Mouse (Mus musculus): ENCODE measurements around the gene Stab2. TPM values are rescaled to one million over a fixed set of nuclear protein-coding genes. Genes with fewer than 3 reads are reported as not detected.

The Stab2 gene
- total RNA-seq, 2 experiments from 2014 or later = 0.27 to 0.49 TPM

DNA sequence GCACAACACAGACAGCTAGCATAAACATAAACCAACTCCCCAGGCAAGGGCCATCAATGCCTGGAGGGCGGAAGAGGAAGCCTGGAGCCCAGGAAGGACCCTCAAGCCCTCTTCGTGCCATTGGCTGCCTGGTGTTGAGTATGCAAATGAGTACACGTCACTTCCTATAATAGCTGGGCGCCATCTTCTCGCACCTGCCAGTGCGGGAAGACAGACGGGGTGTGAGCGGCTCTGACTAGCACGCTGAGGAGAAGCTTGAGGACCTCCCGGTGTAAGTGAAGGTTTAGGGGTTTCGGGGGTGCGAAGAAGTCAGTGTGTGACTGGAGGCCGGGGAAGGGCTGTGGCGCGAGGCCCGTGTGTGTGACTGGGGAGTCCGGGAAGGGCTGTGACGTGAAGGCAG lies 99.3 kb downstream of the Stab2 start:
- no peak for DNase-seq (ENCODE audit: low spot score in 2 of 2)

DNA sequence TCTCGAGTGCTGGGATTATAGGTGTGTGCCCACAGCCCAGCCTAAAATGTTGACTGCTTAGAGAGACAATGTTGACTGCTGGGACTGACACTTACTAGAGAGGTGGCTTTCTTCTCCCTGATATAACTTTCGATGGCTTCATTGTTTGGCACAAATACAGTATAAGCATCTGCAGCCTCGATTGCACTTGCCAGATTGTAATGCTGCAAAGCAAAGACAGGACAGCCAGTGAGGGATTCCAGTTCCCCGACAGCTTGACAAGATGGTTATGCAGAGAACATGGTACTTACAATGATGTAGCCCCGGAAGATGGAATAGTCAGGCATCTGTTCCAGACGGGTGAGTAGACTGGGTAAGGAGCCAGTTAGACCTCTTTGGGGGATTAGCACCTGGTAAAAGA lies 100.8 kb downstream of the Stab2 start:
- no peak for DNase-seq (ENCODE audit: low spot score in 2 of 2)

- DNase-seq (ENCODE audit: low spot score in 2 of 2) = no peak
These were observed 112.3 kb downstream of the Stab2 start for GRCm38 (mm10) chr10:86895531-86895930.

- DNase-seq (ENCODE audit: low spot score in 2 of 2) = no peak
These were observed 116.8 kb downstream of the Stab2 start for GRCm38 (mm10) chr10:86891066-86891465.

- DNase-seq (ENCODE audit: low spot score in 2 of 2) = peak in 1 of 2 experiments; percentile 42
These were observed 117.5 kb downstream of the Stab2 start for GRCm38 (mm10) chr10:86890166-86890930.

DNA sequence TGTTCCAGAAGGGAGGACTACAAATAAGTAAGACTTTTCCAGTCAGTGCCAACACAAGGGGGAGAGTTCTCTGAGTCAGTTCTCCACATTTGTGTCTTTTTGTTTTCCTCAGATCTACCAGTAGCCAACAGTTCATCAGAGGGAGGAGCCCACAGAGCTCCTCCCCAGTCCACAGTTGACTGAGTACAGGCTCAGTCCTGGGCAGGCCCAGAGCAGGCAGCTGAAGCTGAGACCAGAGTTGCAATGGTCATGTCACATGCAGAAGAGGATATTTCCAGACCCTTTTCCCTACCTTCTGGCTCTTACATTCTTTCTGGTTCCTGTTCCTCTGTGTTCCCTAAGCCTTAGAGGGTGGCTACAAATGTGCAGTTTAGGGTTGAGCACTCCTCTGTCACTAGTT lies 118.4 kb downstream of the Stab2 start:
- no peak for DNase-seq (ENCODE audit: low spot score in 2 of 2)

DNA sequence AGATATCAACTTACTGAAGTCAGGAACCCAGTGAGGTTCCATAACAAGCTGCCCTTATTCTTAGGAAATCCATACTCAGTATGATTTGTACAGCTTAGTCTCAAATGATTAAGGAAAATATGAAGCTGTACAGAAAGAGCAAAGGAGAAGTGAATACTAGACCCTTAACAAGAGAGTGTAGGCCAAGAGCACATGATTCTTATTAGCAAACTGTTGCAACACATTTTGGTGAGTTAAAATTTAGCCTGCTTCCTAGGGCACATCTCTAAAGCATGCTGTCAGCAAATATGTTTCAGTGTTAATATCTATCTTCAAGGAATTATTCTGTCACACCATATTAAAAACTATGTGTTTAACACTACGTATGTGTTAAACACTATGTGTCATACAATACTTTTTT lies 121.4 kb downstream of the Stab2 start:
- DNase-seq (ENCODE audit: low spot score in 2 of 2) = no peak

DNA sequence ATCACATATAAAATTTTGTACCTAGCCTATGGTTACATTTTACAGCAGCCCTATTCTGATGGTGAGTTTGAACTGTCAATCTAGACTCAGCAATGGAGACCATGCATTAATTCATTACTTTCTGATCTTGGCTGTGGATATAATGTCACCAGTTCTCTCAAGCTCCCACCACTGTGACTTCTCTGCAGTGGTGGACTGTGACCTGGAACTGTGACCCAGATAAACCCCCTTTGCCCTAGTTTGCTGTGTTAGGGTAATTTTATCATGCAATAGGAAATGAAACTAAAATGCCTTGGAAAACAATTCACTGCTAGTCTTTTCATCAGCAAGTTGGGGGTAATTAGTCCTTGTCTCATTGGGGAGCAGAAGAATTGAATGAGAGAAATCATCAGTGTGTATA lies 126.4 kb downstream of the Stab2 start:
- no peak for DNase-seq (ENCODE audit: low spot score in 2 of 2)

GRCm38 (mm10) chr10:86880071-86880806 lies 127.6 kb downstream of the Stab2 start:
- DNase-seq (ENCODE audit: low spot score in 2 of 2) = peak in 1 of 2 experiments; percentile 45

GRCm38 (mm10) chr10:86878721-86879120 lies 129.1 kb downstream of the Stab2 start:
- no peak for DNase-seq (ENCODE audit: low spot score in 2 of 2)

- DNase-seq (ENCODE audit: low spot score in 2 of 2) = no peak
These were observed 135.2 kb downstream of the Stab2 start for GRCm38 (mm10) chr10:86872591-86872990.

GRCm38 (mm10) chr10:86872121-86872520 lies 135.7 kb downstream of the Stab2 start:
- DNase-seq (ENCODE audit: low spot score in 2 of 2) = no peak

GRCm38 (mm10) chr10:86863429-86863828 lies 144.4 kb downstream of the Stab2 start:
- DNase-seq (ENCODE audit: low spot score in 2 of 2) = no peak

- DNase-seq (ENCODE audit: low spot score in 2 of 2) = no peak
These were observed 145.3 kb downstream of the Stab2 start for GRCm38 (mm10) chr10:86862496-86862895.

- DNase-seq (ENCODE audit: low spot score in 2 of 2) = no peak
These were observed 147.4 kb downstream of the Stab2 start for GRCm38 (mm10) chr10:86860396-86860795.

DNA sequence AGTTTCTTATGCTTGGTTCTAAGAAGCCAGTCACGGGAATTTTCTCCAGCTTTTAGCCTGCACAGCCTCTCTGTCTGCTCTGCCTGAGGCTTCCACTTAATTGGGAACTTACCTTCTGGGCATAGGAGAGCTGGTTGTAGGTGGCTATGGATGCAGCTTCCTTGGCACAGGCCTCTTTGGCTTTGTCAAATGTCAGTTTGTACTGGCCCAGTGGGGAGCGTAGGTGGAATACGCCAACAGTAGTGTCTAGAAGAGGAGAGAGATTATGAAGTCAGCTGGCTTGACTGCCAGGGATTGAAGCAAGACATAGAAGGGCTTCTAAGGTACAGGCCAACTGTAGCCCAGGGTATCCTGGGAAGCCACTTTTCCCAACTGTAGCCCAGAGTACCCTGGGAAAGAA lies 154.4 kb downstream of the Stab2 start:
- DNase-seq (ENCODE audit: low spot score in 2 of 2) = no peak

DNA sequence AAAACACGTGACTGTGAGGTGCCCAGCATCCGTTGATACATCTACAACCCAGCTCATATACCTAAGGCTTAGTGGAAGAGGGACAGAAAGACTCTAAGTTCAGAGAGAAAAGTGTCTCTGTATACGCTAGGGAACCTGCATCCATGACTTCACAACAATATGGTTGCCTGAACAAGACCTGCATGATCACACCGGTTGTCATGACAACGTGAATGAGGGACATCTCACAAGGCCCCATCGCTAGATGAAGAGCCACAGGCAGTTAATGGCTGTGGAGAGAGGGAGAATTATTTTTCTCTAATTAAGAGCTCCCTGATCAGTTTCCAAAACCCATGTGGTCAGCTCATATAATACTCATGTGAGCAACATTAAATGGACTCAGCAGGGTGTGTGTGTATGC lies 155.7 kb downstream of the Stab2 start:
- DNase-seq (ENCODE audit: low spot score in 2 of 2) = no peak

GRCm38 (mm10) chr10:86849508-86849907 lies 158.3 kb downstream of the Stab2 start:
- no peak for DNase-seq (ENCODE audit: low spot score in 2 of 2)

DNA sequence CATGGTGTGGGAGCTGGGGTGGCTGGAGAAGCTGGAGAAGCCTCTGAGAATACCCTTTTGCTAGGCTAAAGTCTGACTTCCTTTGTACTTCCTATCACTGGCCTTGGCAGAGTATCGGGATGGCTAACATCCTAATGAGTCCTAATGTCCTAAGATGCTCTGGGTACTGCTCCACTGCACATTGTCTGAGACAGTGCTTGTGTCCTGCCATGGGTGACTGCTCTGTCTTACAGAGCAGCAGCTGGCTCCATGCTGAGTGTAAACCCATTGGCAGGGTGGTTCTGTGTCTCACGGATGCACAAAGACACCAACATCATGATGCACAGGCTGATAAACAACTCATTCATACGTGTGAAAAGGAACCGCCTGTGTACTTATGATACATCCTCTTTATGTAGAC lies 158.7 kb downstream of the Stab2 start:
- no peak for DNase-seq (ENCODE audit: low spot score in 2 of 2)

GRCm38 (mm10) chr10:86846926-86847467 lies 160.8 kb downstream of the Stab2 start:
- DNase-seq (ENCODE audit: low spot score in 2 of 2) = no peak

DNA sequence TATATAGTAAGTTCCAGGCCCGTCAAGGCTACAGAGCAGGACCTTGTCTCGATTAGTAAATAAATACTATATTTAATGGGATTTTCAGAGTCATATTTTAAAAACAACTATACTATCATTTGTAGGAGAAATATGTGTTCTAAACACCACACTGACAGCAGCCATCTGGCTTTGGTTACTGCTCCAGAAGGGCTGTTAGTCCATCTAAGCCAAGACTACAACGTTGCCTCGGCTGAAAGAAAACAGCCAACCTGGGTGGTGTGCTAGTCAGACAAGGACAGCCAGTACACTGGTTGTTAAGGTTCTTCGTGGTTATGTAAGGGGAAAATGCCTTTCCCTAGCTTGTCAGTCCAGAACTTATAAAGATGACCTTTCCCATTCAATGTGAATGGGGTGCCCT lies 165.2 kb downstream of the Stab2 start:
- no peak for DNase-seq (ENCODE audit: low spot score in 2 of 2)

GRCm38 (mm10) chr10:86838827-86839226 lies 169.0 kb downstream of the Stab2 start:
- DNase-seq (ENCODE audit: low spot score in 2 of 2) = no peak

All from gastrocnemius, postnatal 4 days (tissue).